Mouse (Mus musculus): Measurements from ENCODE around the gene Shd. TPM values are rescaled to one million over a fixed set of nuclear protein-coding genes. Genes with fewer than 3 reads are reported as not detected.

The Shd gene
- polyA plus RNA-seq, 1 experiment = 1.6 TPM

DNA sequence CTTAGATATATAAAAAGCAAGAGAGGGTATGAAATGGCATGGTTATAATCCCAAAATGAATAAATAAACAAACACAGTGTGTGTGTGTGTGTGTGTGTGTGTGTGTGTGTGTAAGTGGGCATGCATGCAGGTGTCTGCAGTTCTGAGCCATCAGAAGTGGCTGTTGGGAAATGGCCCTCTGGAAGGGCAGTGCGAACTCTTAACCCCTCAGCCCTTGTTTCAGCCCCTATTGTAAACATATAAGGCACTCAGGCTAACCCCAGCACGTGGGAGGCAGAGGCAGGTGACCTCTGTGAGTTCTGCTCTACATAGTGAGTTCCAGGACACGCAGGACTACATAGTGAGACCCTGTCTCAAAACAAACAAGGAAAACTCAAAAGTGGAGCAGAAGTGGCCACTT is 7.0 kb downstream of the Shd start:
- TF ChIP-seq CTCF (IDR thresholded peaks at IDR 0.05; ENCODE audit: control insufficient read depth, insufficient read depth, low read length) (no peak), POLR2A (IDR thresholded peaks at IDR 0.05; ENCODE audit: borderline replicate concordance, control insufficient read depth, low read depth, low read length) (no peak)
- 67% methylated on average over 3 of the region's 3 CpGs for WGBS

DNA sequence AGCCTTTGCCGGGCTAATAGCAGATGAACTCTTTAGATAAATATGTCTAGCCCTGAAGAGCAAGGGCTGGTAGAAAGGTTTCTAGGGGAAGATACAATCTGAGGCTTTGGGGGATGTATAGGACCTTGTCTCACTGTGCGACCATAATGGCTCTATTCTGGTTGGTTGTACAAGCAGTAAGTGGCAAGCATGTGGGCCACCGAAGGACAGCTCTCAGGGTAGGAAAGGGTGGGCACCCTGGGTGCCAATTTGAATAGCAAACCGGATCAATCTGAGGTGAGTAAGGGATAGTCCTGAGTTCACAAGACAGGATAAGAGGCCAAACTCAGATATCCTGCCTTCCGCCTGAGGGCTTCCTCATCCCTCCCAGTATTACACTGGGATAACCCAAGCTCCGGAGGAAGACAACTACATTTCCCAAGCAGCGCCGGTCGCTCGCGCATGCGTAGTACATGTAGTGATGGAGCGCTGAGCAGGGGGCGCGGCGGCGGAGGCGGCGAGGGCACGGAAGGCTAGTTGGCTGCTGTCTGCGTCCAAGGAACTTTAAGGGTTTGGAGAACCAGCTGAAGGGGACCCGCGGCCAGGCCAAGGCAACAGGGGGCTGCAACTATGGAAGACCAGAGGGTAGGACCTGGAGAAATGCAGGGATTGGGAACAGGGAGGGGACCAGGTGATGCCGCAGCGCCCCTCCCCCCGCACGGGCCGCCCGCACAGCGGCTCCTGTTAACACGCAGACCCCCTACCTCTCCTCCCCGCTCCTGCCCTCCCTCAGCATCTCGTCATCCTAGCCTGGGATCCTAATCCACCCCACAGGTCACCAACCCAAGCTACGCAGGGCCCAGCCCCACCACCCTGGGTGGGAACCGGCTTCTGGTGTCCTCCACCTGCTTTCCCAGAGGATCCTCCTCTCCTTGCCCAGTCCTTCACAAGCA is 16.0 kb downstream of the Shd start, which contains the start of gene Fsd1:
Gene Fsd1, plus strand, starts transcription at position 480 of the 932 bp plus-strand sequence.
- H3K4me3 ChIP-seq (replicated peaks; ENCODE audit: control insufficient read depth, low read depth, low read length) = no peak within 1 kb of the TSS
- 13% methylated on average over 35 of the region's 35 CpGs for WGBS
- no peak for TF ChIP-seq CTCF (IDR thresholded peaks at IDR 0.05; ENCODE audit: control insufficient read depth, insufficient read depth, low read length)
- no peak for TF ChIP-seq POLR2A (IDR thresholded peaks at IDR 0.05; ENCODE audit: borderline replicate concordance, control insufficient read depth, low read depth, low read length)
- no peaks in the 10 kb centered on the region for H3K4me1 ChIP-seq (ENCODE audit: control insufficient read depth, insufficient read depth, low read length)
- H3K27ac ChIP-seq (ENCODE audit: control insufficient read depth, insufficient read depth, low read depth, low read length, poor library complexity) = no peak within 1 kb of the TSS

More for the DNA sequence above, 7.0 kb downstream of the Shd start:
- H3K4me3 ChIP-seq (replicated peaks; ENCODE audit: control insufficient read depth, low read depth, low read length) = no peak overlapping the region
- H3K4me1 ChIP-seq (ENCODE audit: control insufficient read depth, insufficient read depth, low read length) = no peaks in the 10 kb centered on the region
- no peak overlapping the region for H3K27ac ChIP-seq (ENCODE audit: control insufficient read depth, insufficient read depth, low read depth, low read length, poor library complexity)

DNA sequence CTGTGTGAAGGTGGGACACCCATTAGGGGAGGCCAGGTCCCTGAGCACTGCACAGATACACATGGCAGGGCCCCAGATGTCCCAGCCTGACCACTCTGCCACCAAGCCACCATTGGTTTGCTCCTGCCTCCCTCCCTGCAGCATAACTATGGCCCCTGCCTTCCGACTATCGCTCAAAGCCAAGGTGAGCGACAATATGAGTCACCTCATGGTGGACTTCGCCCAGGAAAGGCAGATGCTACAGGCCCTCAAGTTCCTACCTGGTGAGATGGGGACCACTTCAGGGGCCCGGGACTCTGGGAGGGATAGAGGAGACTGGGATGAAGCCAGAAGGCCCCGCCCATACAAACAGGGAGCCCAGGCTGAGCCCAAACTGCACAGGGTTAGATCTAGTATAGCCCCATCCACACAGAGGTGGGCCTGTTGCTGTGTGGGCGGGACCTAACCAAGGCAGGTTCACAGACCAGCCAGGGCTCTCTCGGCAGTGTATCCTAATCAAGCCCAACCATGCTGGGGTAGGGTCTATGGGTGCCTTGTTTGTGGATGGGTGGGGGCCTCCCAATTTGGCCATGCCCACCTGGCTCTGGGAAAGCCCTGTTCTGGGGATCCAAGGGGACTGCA is 20.1 kb downstream of the Shd start:
- Histone ChIP-seq H3K4me1 (ENCODE audit: control insufficient read depth, insufficient read depth, low read length) (no peaks in the 10 kb centered on the region), H3K27ac (ENCODE audit: control insufficient read depth, insufficient read depth, low read depth, low read length, poor library complexity) (no peak overlapping the region), H3K4me3 (replicated peaks; ENCODE audit: control insufficient read depth, low read depth, low read length) (no peak overlapping the region)
- TF ChIP-seq CTCF (IDR thresholded peaks at IDR 0.05; ENCODE audit: control insufficient read depth, insufficient read depth, low read length) (no peak), POLR2A (IDR thresholded peaks at IDR 0.05; ENCODE audit: borderline replicate concordance, control insufficient read depth, low read depth, low read length) (no peak)
- 77% methylated on average over 8 of the region's 8 CpGs for WGBS

DNA sequence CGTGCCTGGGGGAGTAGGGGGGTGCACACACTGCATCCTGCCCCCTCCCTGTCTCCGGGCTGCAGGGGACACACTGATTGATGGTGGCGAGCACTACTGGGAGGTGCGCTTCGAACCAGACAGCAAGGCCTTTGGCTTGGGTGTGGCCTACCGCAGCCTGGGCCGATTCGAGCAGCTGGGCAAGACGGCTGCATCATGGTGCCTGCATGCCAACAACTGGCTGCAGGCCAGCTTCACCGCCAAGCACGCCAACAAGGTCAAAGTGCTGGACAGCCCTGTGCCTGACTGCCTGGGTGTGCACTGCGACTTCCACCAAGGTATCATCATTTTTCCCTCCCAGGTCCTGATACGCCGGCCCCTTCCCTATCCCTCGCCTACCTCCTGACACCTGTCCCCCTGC is 25.7 kb downstream of the Shd start:
- H3K4me3 ChIP-seq (replicated peaks; ENCODE audit: control insufficient read depth, low read depth, low read length) = no peak overlapping the region
- H3K27ac ChIP-seq (ENCODE audit: control insufficient read depth, insufficient read depth, low read depth, low read length, poor library complexity) = no peak overlapping the region
- WGBS = 83% methylated on average over 15 of the region's 15 CpGs
- no peaks in the 10 kb centered on the region for H3K4me1 ChIP-seq (ENCODE audit: control insufficient read depth, insufficient read depth, low read length)
- TF ChIP-seq POLR2A (IDR thresholded peaks at IDR 0.05; ENCODE audit: borderline replicate concordance, control insufficient read depth, low read depth, low read length) = no peak
- no peak for TF ChIP-seq CTCF (IDR thresholded peaks at IDR 0.05; ENCODE audit: control insufficient read depth, insufficient read depth, low read length)

DNA sequence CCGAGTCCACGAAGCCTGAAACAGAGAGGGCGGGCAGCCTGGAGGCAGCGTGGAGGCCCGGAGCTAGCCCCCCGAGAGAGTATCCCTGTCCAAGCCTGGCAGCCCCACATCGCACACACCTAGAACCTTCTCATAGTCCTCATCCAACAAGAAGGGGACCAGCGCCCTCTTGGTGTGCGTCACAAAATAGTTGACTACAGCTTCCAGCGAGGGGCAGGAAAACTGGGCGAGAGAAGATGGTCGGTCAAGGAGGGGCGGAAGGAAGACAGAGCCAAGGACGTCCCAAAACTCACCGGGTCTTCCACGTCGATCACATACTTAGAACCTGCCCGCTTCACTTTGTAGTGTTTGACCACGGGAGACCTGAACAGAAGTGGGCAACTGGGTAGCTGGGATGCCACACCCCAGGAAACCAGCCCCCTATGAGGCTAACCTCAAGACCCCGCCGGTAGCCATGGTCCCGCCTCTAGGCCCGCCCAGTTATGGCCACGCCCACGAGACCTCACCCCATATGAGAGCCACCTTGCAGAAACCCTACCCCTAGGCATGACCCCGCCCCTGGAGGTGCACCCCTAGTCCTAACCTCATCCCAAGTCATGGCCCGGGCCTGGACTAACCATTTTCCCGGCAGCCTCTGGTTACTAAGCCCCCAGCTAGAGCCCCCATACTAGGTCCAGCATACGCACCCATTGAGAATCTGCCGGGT is 29.7 kb downstream of the Shd start:
- no peak overlapping the region for H3K4me3 ChIP-seq (replicated peaks; ENCODE audit: control insufficient read depth, low read depth, low read length)
- no peak overlapping the region; the same call in 1 of the 2 replicates for H3K27ac ChIP-seq (ENCODE audit: control insufficient read depth, insufficient read depth, low read depth, low read length, poor library complexity)
- TF ChIP-seq CTCF (IDR thresholded peaks at IDR 0.05; ENCODE audit: control insufficient read depth, insufficient read depth, low read length) = no peak
- no peak for TF ChIP-seq POLR2A (IDR thresholded peaks at IDR 0.05; ENCODE audit: borderline replicate concordance, control insufficient read depth, low read depth, low read length)
- H3K4me1 ChIP-seq (ENCODE audit: control insufficient read depth, insufficient read depth, low read length) = peaks cover 2% of the 10 kb centered on the region; the same call in 1 of the 2 replicates
- WGBS = 32% methylated on average over 30 of the region's 30 CpGs

DNA sequence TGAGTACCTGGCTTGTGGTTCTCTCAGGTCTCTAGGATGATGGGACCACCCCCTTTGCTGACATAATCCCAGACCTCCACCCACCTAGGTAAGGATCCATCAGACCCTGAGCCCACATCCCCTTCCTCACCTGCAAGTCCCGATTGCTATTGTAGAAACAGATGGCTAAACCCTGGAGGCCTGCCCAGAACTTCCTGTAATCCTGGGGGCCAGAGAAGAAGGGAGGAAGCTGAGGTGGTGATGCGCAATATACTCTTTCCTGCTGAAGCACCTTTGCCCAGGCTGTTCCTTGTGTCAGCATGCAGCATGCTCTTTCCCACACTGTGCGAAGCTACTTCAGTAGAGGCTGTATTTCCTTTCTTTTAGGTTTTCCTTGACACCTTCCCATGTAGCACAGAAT is 32.7 kb downstream of the Shd start:
- Histone ChIP-seq H3K4me1 (ENCODE audit: control insufficient read depth, insufficient read depth, low read length) (peaks cover 2% of the 10 kb centered on the region; the same call in 1 of the 2 replicates), H3K27ac (ENCODE audit: control insufficient read depth, insufficient read depth, low read depth, low read length, poor library complexity) (no peak overlapping the region), H3K4me3 (replicated peaks; ENCODE audit: control insufficient read depth, low read depth, low read length) (no peak overlapping the region)
- 27% methylated on average over 3 of the region's 3 CpGs for WGBS
- TF ChIP-seq CTCF (IDR thresholded peaks at IDR 0.05; ENCODE audit: control insufficient read depth, insufficient read depth, low read length) = no peak
- no peak for TF ChIP-seq POLR2A (IDR thresholded peaks at IDR 0.05; ENCODE audit: borderline replicate concordance, control insufficient read depth, low read depth, low read length)

DNA sequence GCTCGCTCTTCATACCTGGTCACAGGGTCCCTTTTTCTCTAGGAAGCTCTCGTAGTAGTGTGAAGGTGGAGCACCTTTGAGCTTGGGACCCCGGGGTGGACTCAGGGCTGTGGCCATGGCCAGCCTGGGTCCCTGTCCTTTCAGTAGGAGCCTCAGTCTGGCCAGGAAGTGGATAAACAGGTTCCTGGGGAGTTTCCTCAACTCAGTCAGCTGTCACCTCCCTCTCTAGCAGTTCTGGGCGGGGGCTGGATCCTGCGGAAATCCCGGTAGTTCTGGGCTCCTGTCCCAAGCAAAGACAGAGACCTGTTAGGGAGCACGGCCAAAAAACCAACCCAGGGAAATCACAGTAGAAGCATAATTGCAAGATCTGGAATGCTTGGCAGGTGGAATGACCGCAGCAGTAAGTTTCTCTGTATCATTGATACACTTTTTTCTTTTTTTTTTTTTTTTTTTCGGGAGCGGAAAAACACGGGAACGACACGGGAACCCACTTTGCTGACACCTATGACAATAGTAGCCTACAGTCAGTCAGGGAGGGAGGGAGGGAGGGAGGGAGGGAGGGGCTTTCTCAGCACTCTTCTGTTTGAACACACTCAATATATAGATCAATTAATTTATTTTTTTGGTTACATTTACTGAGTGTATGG is 35.3 kb downstream of the Shd start, which contains the start of the genes Stap2 and Mpnd:
Gene Stap2, minus strand, starts transcription at position 170 of the 647 bp plus-strand sequence.
Gene Mpnd, plus strand, starts transcription at position 297 of the 647 bp plus-strand sequence.
- Histone ChIP-seq H3K4me1 (ENCODE audit: control insufficient read depth, insufficient read depth, low read length) (peaks cover 4% of the 10 kb centered on the region; the same call in 1 of the 2 replicates), H3K4me3 (replicated peaks; ENCODE audit: control insufficient read depth, low read depth, low read length) (no peak within 1 kb of the TSS), H3K27ac (ENCODE audit: control insufficient read depth, insufficient read depth, low read depth, low read length, poor library complexity) (no peak within 1 kb of the TSS)
- TF ChIP-seq POLR2A (IDR thresholded peaks at IDR 0.05; ENCODE audit: borderline replicate concordance, control insufficient read depth, low read depth, low read length) (no peak), CTCF (IDR thresholded peaks at IDR 0.05; ENCODE audit: control insufficient read depth, insufficient read depth, low read length) (no peak)
- WGBS = 37% methylated on average over 13 of the region's 13 CpGs
